Mouse (Mus musculus): ENCODE results near the gene Smu1. TPM values are rescaled to one million over a fixed set of nuclear protein-coding genes. Genes with fewer than 3 reads are reported as not detected.

Smu1 gene
- 67.5 and 76.9 TPM in 2 replicates for polyA plus RNA-seq (2012; rRNA removed)

DNA sequence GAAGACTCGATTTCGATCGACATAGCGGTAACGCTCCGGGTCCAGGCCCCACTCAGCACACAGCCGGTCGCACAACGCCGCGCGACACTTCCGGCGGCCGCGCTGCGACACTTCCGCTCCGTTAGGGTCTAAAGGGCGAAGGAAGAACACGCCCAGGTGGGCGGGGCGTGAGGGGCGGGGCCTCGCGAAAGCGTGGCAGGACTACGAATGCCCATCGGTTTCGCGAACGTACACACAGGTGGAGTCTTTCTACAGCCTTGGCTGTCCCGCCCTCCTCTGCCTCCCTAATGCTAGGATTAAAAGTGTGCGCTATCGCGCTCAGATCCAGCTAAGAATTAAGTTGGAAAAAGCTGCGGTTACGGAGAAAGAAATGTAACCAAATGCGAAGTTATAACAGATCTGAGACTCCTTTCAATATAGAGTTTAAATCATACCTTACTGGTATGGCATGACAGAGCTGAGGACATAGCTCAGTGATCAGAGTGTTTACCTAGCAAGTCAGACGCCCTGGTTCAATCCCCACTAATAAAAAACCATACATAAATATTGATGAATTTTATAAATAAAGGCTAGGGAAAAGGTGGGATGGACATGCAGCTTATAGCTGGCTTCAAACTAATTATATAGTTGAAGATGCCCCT, at the start of gene Smu1:
Gene Smu1 (minus strand): TSS at position 144 of the 641 bp plus-strand sequence.

DNA sequence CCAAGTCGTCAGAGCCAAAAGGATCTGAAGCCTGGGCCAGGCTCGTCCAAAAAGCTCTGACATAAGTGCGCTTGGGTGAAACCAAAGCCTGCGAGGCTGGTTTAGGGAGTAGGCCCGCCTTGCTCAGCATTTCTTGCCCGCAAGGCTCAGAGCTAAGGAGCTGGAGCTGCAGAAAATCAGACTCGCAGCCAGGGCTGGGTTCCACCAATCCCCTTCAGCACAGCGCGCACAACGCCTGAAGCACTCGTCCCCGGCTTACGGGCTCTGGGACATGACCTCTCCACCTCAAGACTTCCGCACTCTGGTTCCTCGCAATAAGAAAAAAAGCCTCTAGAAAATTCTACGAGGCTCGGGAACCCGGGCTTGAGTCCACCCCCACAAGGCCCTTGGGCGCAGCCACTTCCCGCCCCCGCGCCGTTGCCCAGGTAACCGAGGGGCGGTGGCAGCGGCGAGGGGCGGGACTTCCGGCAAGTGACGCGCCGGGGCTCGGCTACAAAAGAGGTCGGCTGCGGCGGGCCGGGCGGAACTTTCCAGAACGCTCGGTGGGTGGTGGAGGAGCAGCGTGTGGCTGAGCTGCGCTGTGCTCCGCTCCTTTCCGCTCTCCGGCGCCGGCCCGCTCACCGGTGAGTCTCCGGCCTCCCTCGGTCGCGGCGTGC, 35.6 kb downstream of the Smu1 start, which contains the start of gene Dnaja1:
Gene Dnaja1 (plus strand): TSS at position 140 of the 656 bp plus-strand sequence.

DNA sequence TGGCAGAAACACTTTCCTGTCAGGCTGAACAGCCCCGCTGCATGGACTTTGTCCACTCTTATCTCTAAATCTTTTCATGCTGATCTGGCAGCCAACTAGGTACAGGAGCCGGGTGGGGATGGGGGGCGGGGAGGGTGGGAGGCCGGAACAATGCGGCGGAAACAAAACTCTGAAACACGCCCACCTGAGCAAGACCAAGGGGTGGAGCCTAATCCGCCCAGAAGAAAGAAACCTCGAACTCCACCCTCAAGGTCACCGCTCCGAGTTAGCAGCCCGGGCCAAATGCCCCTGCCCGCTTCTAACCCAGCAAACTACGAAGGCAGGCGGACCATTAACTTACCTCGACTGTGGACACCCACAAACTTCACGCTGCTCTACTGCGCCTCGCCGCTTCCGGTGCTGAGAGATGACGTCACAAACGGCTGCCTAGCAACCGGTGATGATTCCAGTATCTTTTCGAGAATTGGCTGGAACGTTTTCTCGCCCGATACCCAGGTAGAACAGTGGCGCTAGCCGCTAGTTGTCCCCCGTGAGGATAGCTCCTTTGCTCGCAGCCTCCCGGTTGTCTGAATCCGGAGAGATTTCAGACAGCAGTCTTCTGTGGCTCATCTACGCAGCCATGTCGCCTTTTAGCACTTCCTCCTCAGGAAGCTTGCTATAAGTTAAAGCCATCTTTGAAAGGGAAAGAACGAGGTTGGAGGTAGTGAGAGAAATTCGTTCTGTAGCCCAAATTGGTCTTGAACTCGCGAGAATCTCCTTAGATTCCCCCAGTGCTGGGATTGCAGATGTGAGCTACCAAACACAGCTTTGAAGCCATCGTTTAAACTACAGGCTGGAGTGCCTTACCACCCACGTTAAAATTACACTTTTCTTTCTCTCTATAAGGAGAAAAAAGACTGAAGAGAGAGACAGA, 54.7 kb downstream of the Smu1 start, which contains the start of gene Aptx:
Gene Aptx (minus strand): TSS at position 398 of the 913 bp plus-strand sequence.

Other genes with a start within 250 kb of the Smu1 start
- 26.2 and 26.6 TPM in 2 replicates for gene Aptx, start 54.7 kb downstream of the Smu1 start, polyA plus RNA-seq (2012; rRNA removed)
- 149 TPM in 2 replicates for gene Dnaja1, start 35.8 kb downstream of the Smu1 start, polyA plus RNA-seq (2012; rRNA removed)
- 6.5 and 7.6 TPM in 2 replicates for gene B4galt1, start 96.1 kb upstream of the Smu1 start, polyA plus RNA-seq (2012; rRNA removed)
- gene Spink4, start 162.1 kb upstream of the Smu1 start, polyA plus RNA-seq (2012; rRNA removed): 0.21 TPM in 1 of 2 replicates, not detected in the other
- gene Bag1, start 190.4 kb upstream of the Smu1 start, polyA plus RNA-seq (2012; rRNA removed): 130 TPM in 2 replicates
- gene Chmp5, start 190.5 kb upstream of the Smu1 start, polyA plus RNA-seq (2012; rRNA removed): 115 and 126 TPM in 2 replicates
- 119 and 120 TPM in 2 replicates for gene Nfx1, start 213.0 kb upstream of the Smu1 start, polyA plus RNA-seq (2012; rRNA removed)